Mouse (Mus musculus): Measurements from ENCODE around the gene Nudt15. TPM values are rescaled to one million over a fixed set of nuclear protein-coding genes. Genes with fewer than 3 reads are reported as not detected.

Nudt15 gene
- polyA plus RNA-seq, 1 experiment from 2014 or later, result 5.7 TPM

Other genes starting within 250 kb of the Nudt15 start
- 13.0 and 14.9 TPM in 2 replicates for gene Rb1, start 222.4 kb downstream of the Nudt15 start, polyA plus RNA-seq (2015; fragmentation: Nextera tagmentation; extraction: Ambion mirVana)
- gene Itm2b, start 163.0 kb downstream of the Nudt15 start, polyA plus RNA-seq (2015; fragmentation: Nextera tagmentation; extraction: Ambion mirVana), result 702 and 717 TPM in 2 replicates
- gene Med4, start 38.2 kb downstream of the Nudt15 start, polyA plus RNA-seq (2015; fragmentation: Nextera tagmentation; extraction: Ambion mirVana), result 54.0 and 64.5 TPM in 2 replicates
- gene Sucla2, start 22.9 kb downstream of the Nudt15 start, polyA plus RNA-seq (2015; fragmentation: Nextera tagmentation; extraction: Ambion mirVana), result 140 and 141 TPM in 2 replicates
- not detected in 2 replicates for gene Gm21750, start 113.0 kb upstream of the Nudt15 start, polyA plus RNA-seq (2015; fragmentation: Nextera tagmentation; extraction: Ambion mirVana)